Mouse (Mus musculus): Measurements from ENCODE around the gene Tnfrsf21. TPM values are rescaled to one million over a fixed set of nuclear protein-coding genes. Genes with fewer than 3 reads are reported as not detected.

Gene Tnfrsf21
- polyA plus RNA-seq, 1 experiment = 2.6 TPM

GRCm38 (mm10) chr17:43068846-43069553, 52.6 kb downstream of the Tnfrsf21 start:
- Histone ChIP-seq H3ac (ENCODE audit: control insufficient read depth, insufficient read length) (no peak overlapping the region), H3K4me3 (no peak overlapping the region), H3K4me2 (ENCODE audit: low read depth) (no peak overlapping the region), H3K27me3 (ENCODE audit: control insufficient read depth, insufficient read depth, insufficient read length) (no peaks in the 10 kb centered on the region), H3K36me3 (ENCODE audit: control insufficient read depth, insufficient read depth) (no peaks in the 10 kb centered on the region), H3K79me2 (ENCODE audit: control insufficient read depth, insufficient read depth) (no peaks in the 10 kb centered on the region)
- TF ChIP-seq SRF (IDR thresholded peaks at IDR 0.05; ENCODE audit: control insufficient read depth, insufficient read length, low read depth) (no peak), MYOG (IDR thresholded peaks at IDR 0.05; ENCODE audit: control insufficient read depth in 1 of 3, insufficient read depth in 1 of 3, insufficient read length in 2 of 3, low read depth in 2 of 3) (no peak), TCF3 (IDR thresholded peaks at IDR 0.05; ENCODE audit: insufficient read length, low read depth) (no peak), USF1 (IDR thresholded peaks at IDR 0.05; ENCODE audit: low read depth) (no peak), MYOD1 (IDR thresholded peaks at IDR 0.05; ENCODE audit: control insufficient read depth in 1 of 3, insufficient read length in 2 of 3, low read depth in 2 of 3) (no peak), POLR2AphosphoS2 (IDR thresholded peaks at IDR 0.05; ENCODE audit: insufficient read length, low read depth) (no peak), CEBPB (IDR thresholded peaks at IDR 0.05; ENCODE audit: insufficient read depth, poor library complexity, severe bottlenecking) (no peak), E2F4 (IDR thresholded peaks at IDR 0.05; ENCODE audit: insufficient read depth) (no peak), MAX (IDR thresholded peaks at IDR 0.05; ENCODE audit: low read depth) (no peak), REST (IDR thresholded peaks at IDR 0.05; ENCODE audit: insufficient read depth, insufficient read length) (no peak), POLR2A (IDR thresholded peaks at IDR 0.05; ENCODE audit: insufficient read length, low read depth) (no peak)

GRCm38 (mm10) chr17:43070946-43071345, 54.6 kb downstream of the Tnfrsf21 start:
- Histone ChIP-seq H3K4me3 (no peak overlapping the region), H3K79me2 (ENCODE audit: control insufficient read depth, insufficient read depth) (no peaks in the 10 kb centered on the region), H3K27me3 (ENCODE audit: control insufficient read depth, insufficient read depth, insufficient read length) (no peaks in the 10 kb centered on the region), H3ac (ENCODE audit: control insufficient read depth, insufficient read length) (no peak overlapping the region), H3K4me2 (ENCODE audit: low read depth) (no peak overlapping the region), H3K36me3 (ENCODE audit: control insufficient read depth, insufficient read depth) (no peaks in the 10 kb centered on the region)
- TF ChIP-seq MYOG (IDR thresholded peaks at IDR 0.05; ENCODE audit: control insufficient read depth in 1 of 3, insufficient read depth in 1 of 3, insufficient read length in 2 of 3, low read depth in 2 of 3) (no peak), MAX (IDR thresholded peaks at IDR 0.05; ENCODE audit: low read depth) (no peak), MYOD1 (IDR thresholded peaks at IDR 0.05; ENCODE audit: control insufficient read depth in 1 of 3, insufficient read length in 2 of 3, low read depth in 2 of 3) (no peak), CEBPB (IDR thresholded peaks at IDR 0.05; ENCODE audit: insufficient read depth, poor library complexity, severe bottlenecking) (no peak), TCF3 (IDR thresholded peaks at IDR 0.05; ENCODE audit: insufficient read length, low read depth) (no peak)

- H3K4me3 ChIP-seq = no peak overlapping the region
- TF ChIP-seq USF1 (IDR thresholded peaks at IDR 0.05; ENCODE audit: low read depth) (no peak), E2F4 (IDR thresholded peaks at IDR 0.05; ENCODE audit: insufficient read depth) (no peak), MYOD1 (IDR thresholded peaks at IDR 0.05; ENCODE audit: control insufficient read depth in 1 of 3, insufficient read length in 2 of 3, low read depth in 2 of 3) (no peak), REST (IDR thresholded peaks at IDR 0.05; ENCODE audit: insufficient read depth, insufficient read length) (no peak), MAX (IDR thresholded peaks at IDR 0.05; ENCODE audit: low read depth) (no peak), CEBPB (IDR thresholded peaks at IDR 0.05; ENCODE audit: insufficient read depth, poor library complexity, severe bottlenecking) (no peak), TCF3 (IDR thresholded peaks at IDR 0.05; ENCODE audit: insufficient read length, low read depth) (no peak), POLR2A (IDR thresholded peaks at IDR 0.05; ENCODE audit: insufficient read length, low read depth) (no peak), MYOG (IDR thresholded peaks at IDR 0.05; ENCODE audit: control insufficient read depth in 1 of 3, insufficient read depth in 1 of 3, insufficient read length in 2 of 3, low read depth in 2 of 3) (no peak), SRF (IDR thresholded peaks at IDR 0.05; ENCODE audit: control insufficient read depth, insufficient read length, low read depth) (no peak), POLR2AphosphoS2 (IDR thresholded peaks at IDR 0.05; ENCODE audit: insufficient read length, low read depth) (no peak), TCF12 (IDR thresholded peaks at IDR 0.05; ENCODE audit: insufficient read depth, poor library complexity, severe bottlenecking) (no peak)
These were observed 55.9 kb downstream of the Tnfrsf21 start for GRCm38 (mm10) chr17:43072142-43072786.

GRCm38 (mm10) chr17:43072787-43073148, 56.4 kb downstream of the Tnfrsf21 start:
- TF ChIP-seq POLR2AphosphoS2 (IDR thresholded peaks at IDR 0.05; ENCODE audit: insufficient read length, low read depth) = no peak
- TF ChIP-seq SRF (IDR thresholded peaks at IDR 0.05; ENCODE audit: control insufficient read depth, insufficient read length, low read depth) = no peak
- TF ChIP-seq POLR2A (IDR thresholded peaks at IDR 0.05; ENCODE audit: insufficient read length, low read depth) = no peak
- no peak for TF ChIP-seq MYOD1 (IDR thresholded peaks at IDR 0.05; ENCODE audit: control insufficient read depth in 1 of 3, insufficient read length in 2 of 3, low read depth in 2 of 3)
- no peaks in the 10 kb centered on the region for H3K79me2 ChIP-seq (ENCODE audit: control insufficient read depth, insufficient read depth)
- no peak overlapping the region for H3ac ChIP-seq (ENCODE audit: control insufficient read depth, insufficient read length)
- no peak overlapping the region for H3K4me2 ChIP-seq (ENCODE audit: low read depth)
- no peaks in the 10 kb centered on the region for H3K27me3 ChIP-seq (ENCODE audit: control insufficient read depth, insufficient read depth, insufficient read length)
- H3K4me3 ChIP-seq = no peak overlapping the region
- H3K36me3 ChIP-seq (ENCODE audit: control insufficient read depth, insufficient read depth) = no peaks in the 10 kb centered on the region

More at GRCm38 (mm10) chr17:43072142-43072786, 55.9 kb downstream of the Tnfrsf21 start:
- Histone ChIP-seq H3K4me2 (ENCODE audit: low read depth) (no peak overlapping the region), H3K79me2 (ENCODE audit: control insufficient read depth, insufficient read depth) (no peaks in the 10 kb centered on the region), H3ac (ENCODE audit: control insufficient read depth, insufficient read length) (no peak overlapping the region), H3K27me3 (ENCODE audit: control insufficient read depth, insufficient read depth, insufficient read length) (no peaks in the 10 kb centered on the region), H3K36me3 (ENCODE audit: control insufficient read depth, insufficient read depth) (no peaks in the 10 kb centered on the region)

GRCm38 (mm10) chr17:43074391-43074790, 58.0 kb downstream of the Tnfrsf21 start:
- Histone ChIP-seq H3ac (ENCODE audit: control insufficient read depth, insufficient read length) (no peak overlapping the region), H3K36me3 (ENCODE audit: control insufficient read depth, insufficient read depth) (no peaks in the 10 kb centered on the region), H3K4me3 (no peak overlapping the region), H3K79me2 (ENCODE audit: control insufficient read depth, insufficient read depth) (no peaks in the 10 kb centered on the region), H3K27me3 (ENCODE audit: control insufficient read depth, insufficient read depth, insufficient read length) (no peaks in the 10 kb centered on the region), H3K4me2 (ENCODE audit: low read depth) (no peak overlapping the region)
- TF ChIP-seq SRF (IDR thresholded peaks at IDR 0.05; ENCODE audit: control insufficient read depth, insufficient read length, low read depth) (no peak), TCF12 (IDR thresholded peaks at IDR 0.05; ENCODE audit: insufficient read depth, poor library complexity, severe bottlenecking) (no peak), USF1 (IDR thresholded peaks at IDR 0.05; ENCODE audit: low read depth) (no peak), MYOD1 (IDR thresholded peaks at IDR 0.05; ENCODE audit: control insufficient read depth in 1 of 3, insufficient read length in 2 of 3, low read depth in 2 of 3) (no peak), MYOG (IDR thresholded peaks at IDR 0.05; ENCODE audit: control insufficient read depth in 1 of 3, insufficient read depth in 1 of 3, insufficient read length in 2 of 3, low read depth in 2 of 3) (no peak), E2F4 (IDR thresholded peaks at IDR 0.05; ENCODE audit: insufficient read depth) (no peak), REST (IDR thresholded peaks at IDR 0.05; ENCODE audit: insufficient read depth, insufficient read length) (no peak), TCF3 (IDR thresholded peaks at IDR 0.05; ENCODE audit: insufficient read length, low read depth) (no peak), MAX (IDR thresholded peaks at IDR 0.05; ENCODE audit: low read depth) (no peak), POLR2AphosphoS2 (IDR thresholded peaks at IDR 0.05; ENCODE audit: insufficient read length, low read depth) (no peak), POLR2A (IDR thresholded peaks at IDR 0.05; ENCODE audit: insufficient read length, low read depth) (no peak), CEBPB (IDR thresholded peaks at IDR 0.05; ENCODE audit: insufficient read depth, poor library complexity, severe bottlenecking) (no peak)

Measured in myocyte (in vitro differentiated cells).